Mouse (Mus musculus) C2C12 (cell line): ENCODE measurements around the gene Pycard. TPM values are rescaled to one million over a fixed set of nuclear protein-coding genes. Genes with fewer than 3 reads are reported as not detected.
"Not testable (repeated sequence)": the region's sequence is repeated elsewhere in the genome, so short reads cannot be mapped to it uniquely, and the experiment has no call there.

Experiments
- H3K27me3 ChIP-seq: one replicate; pipeline ENCODE4 v1.6.1; 2011; ENCODE audit not compliant: control insufficient read depth, insufficient read depth, insufficient read length
- H3K36me3 ChIP-seq: one replicate; pipeline ENCODE4 v1.6.1; 2011; ENCODE audit not compliant: control insufficient read depth, insufficient read depth
- H3K4me3 ChIP-seq: one replicate; pipeline ENCODE4 v1.5.1; 2011; ENCODE audit warnings: mild to moderate bottlenecking, control low read depth; ENCODE audit not compliant: poor library complexity, insufficient read depth, severe bottlenecking
- H3K79me2 ChIP-seq: one replicate; pipeline ENCODE4 v1.6.1; 2011; ENCODE audit not compliant: control insufficient read depth, insufficient read depth
- H3K79me3 ChIP-seq: one replicate; pipeline ENCODE4 v1.6.1; 2011; ENCODE audit warnings: low read depth, control low read depth
- H3ac ChIP-seq: one replicate; pipeline ENCODE3; 2011; ENCODE audit warnings: low read depth; ENCODE audit not compliant: control insufficient read depth, insufficient read length
- CEBPB ChIP-seq: IDR thresholded peaks from one replicate; pipeline ENCODE4 v1.6.1; 2011; ENCODE audit warnings: low read depth, mild to moderate bottlenecking, control low read depth, moderate library complexity
- CTCF ChIP-seq: IDR thresholded peaks from one replicate; pipeline ENCODE4 v1.5.1; 2011; ENCODE audit not compliant: control insufficient read depth, insufficient read depth, insufficient read length
- FOSL1 ChIP-seq: IDR thresholded peaks from one replicate; pipeline ENCODE4 v1.8.0; 2011; ENCODE audit warnings: mild to moderate bottlenecking, low read length; ENCODE audit not compliant: poor library complexity, insufficient read depth, severe bottlenecking
- MAX ChIP-seq: IDR thresholded peaks from one replicate; pipeline ENCODE4 v1.6.1; 2011; ENCODE audit warnings: mild to moderate bottlenecking, control low read depth
- MYOD1 ChIP-seq: IDR thresholded peaks from one replicate; pipeline ENCODE4 v1.6.1; 2011; ENCODE audit warnings: low read depth; ENCODE audit not compliant: control insufficient read depth, insufficient read length
- MYOG ChIP-seq: IDR thresholded peaks from one replicate; pipeline ENCODE4 v1.6.1; 2011; ENCODE audit not compliant: control insufficient read depth, insufficient read length; ENCODE audit errors: extremely low read depth
- USF1 ChIP-seq: IDR thresholded peaks from one replicate; pipeline ENCODE4 v1.6.1; 2011; ENCODE audit warnings: low read depth, mild to moderate bottlenecking, control low read depth, moderate library complexity
- polyA plus RNA-seq: library from polyadenylated mRNA; unstranded; fragments of >200 nt; fragmentation: generic; extraction: Trizol; gene quantifications from one replicate; pipeline ENCODE4 v1.2.1, GENCODE M21; 2012; ENCODE audit warnings: missing spikeins

The Pycard gene
- polyA plus RNA-seq, 1 experiment = 0.16 TPM

DNA sequence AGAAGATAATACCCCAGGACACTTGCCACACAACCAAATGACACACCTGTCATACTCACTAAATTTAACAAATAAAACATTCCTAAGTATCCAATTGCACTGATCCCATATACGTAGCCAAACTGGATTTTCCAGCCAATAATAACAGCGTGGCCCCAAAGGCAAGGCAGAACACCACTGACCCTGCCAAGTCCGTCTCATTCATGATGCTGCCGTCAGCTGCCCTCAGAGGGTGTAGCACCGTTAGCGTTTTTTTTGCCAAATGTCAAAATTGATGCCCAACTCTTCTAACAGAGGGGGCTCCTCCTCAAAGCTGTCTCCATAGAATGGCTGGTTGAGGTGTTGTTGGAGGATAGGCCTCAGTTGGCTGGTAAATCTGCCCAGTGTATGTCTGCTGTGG, 23.0 kb upstream of the Pycard start:
- Histone ChIP-seq H3ac (no peak overlapping the region), H3K4me3 (no peak overlapping the region), H3K79me2 (no peaks in the 10 kb centered on the region), H3K27me3 (no peaks in the 10 kb centered on the region), H3K36me3 (no peaks in the 10 kb centered on the region), H3K79me3 (no peaks in the 10 kb centered on the region)
- no peak for TF ChIP-seq MYOG

DNA sequence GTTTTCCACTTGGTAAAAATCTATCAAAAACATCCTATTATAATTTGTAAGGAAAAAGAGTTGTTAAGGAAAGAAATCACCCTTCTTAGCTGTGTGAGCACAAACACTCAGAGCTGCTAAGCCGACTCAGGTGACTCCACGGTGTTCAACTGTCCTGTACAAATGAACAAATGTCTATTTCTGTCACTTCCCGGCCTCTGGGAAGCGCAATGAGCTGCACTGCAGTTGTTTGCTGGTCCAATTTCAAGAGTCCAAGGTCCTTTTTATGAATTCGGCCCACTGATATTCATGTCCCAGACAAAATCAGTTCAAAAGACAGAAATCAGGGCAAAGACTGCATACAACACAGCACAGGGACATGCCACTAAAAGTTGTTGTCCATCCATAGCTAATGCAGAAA, 22.5 kb upstream of the Pycard start:
- not testable (repeated sequence) for H3K36me3 ChIP-seq, H3K79me2 ChIP-seq, H3K27me3 ChIP-seq, H3K4me3 ChIP-seq, H3K79me3 ChIP-seq, H3ac ChIP-seq

DNA sequence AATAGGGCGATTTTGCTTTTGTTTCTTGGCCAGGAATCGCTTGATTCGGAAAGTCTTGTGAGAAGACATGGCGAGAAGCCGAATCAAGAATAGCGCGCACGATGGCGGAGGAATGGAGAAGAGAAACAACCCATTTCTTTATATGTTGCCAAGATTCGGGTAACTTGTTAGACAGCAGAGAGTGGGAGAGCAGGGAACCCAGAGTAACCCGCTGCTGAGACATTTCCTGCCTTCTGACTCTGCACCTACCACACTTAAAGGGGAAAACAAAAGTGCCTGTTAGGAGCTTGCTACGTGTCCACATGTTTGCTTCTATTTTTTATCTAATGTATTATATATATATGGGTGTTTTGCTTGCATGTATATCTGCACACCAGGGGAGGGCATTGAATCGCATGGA, 19.4 kb upstream of the Pycard start:
- H3K36me3 ChIP-seq = no peaks in the 10 kb centered on the region
- H3ac ChIP-seq = no peak overlapping the region
- no peak for TF ChIP-seq CTCF
- H3K27me3 ChIP-seq = no peaks in the 10 kb centered on the region
- no peaks in the 10 kb centered on the region for H3K79me3 ChIP-seq
- no peaks in the 10 kb centered on the region for H3K79me2 ChIP-seq
- H3K4me3 ChIP-seq = no peak overlapping the region

DNA sequence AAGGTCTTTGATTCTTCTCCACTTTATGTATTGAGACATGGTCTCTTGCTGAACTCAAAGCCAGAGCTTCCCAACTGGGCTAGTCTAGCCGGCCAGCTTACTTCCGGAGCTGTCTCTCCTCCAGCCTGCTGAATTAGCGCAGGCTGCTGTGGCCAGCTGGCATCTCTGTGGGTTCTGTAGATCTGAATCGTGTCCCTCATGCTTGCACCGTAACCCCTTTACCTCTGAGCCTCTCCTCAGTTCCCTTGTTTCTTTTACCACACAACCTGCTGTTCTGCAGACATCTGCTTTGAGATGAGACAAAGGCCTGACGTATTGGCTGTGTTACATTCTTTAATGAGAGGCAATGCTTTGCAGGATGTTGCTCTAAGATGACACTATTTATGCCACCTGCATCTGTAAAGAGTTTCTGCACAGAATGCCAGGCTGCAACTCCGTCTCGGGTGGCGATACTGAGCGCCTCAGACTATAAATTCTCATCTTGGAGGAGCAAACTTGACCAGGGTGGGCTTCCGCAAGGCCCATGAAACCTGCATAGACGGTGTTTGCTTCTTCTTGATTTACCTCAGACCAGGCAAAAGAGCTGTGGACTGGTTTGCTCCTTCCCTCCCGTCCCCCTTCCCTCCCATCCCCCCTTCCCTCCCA, 18.6 kb upstream of the Pycard start:
- Histone ChIP-seq H3K36me3 (no peaks in the 10 kb centered on the region), H3K27me3 (no peaks in the 10 kb centered on the region), H3K79me3 (no peaks in the 10 kb centered on the region), H3K79me2 (no peaks in the 10 kb centered on the region), H3K4me3 (no peak overlapping the region), H3ac (no peak overlapping the region)
- TF ChIP-seq FOSL1 = no peak
- TF ChIP-seq MAX = no peak

DNA sequence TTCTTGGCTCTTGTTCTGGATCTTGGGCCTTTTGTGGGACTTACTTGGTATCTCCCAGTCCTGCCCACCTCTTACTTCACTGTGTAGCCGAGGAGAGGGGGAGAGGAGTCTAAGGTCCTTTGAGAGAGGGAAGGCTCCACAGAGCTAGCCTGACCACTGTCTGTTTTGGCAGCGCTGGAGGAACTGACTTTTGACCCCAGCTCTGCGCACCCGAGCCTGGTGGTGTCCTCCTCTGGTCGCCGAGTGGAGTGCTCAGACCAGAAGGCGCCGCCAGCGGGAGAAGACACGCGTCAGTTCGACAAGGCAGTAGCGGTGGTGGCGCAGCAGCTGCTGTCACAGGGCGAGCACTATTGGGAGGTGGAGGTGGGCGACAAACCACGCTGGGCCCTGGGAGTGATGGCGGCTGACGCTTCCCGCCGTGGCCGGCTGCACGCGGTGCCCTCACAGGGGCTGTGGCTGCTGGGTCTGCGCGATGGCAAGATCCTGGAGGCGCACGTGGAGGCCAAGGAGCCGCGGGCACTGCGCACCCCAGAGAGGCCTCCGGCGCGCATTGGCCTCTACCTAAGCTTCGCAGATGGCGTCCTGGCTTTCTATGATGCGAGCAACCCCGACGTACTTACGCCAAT, 16.2 kb upstream of the Pycard start:
- TF ChIP-seq FOSL1 (no peak), USF1 (no peak), CTCF (no peak), MYOG (no peak), MYOD1 (no peak), CEBPB (no peak), MAX (no peak)
- H3K79me3 ChIP-seq = no peaks in the 10 kb centered on the region
- no peak overlapping the region for H3ac ChIP-seq
- no peak overlapping the region for H3K4me3 ChIP-seq
- no peaks in the 10 kb centered on the region for H3K79me2 ChIP-seq
- H3K27me3 ChIP-seq = no peaks in the 10 kb centered on the region
- H3K36me3 ChIP-seq = no peaks in the 10 kb centered on the region

DNA sequence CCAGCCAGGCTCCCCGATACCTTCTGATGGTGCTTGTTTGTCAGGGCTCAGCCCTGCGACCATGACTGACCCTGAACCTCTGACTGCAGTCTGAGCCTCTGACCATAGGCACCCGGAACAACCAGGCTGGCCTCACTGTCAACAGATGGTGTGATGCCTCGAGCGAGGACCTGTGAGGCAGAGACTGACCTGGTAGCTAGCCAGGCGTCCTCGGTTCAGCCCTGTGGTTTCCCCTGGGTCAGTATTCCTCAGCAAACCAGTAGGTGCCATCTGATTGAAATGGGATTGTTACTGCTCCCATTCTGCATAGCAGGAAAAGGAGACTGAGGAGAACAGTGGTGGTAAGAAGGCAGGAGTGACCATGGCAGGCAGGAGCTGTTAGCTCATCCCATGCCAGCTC, 12.5 kb upstream of the Pycard start:
- Histone ChIP-seq H3K36me3 (no peaks in the 10 kb centered on the region), H3K27me3 (no peaks in the 10 kb centered on the region), H3K79me3 (no peaks in the 10 kb centered on the region), H3ac (no peak overlapping the region), H3K4me3 (no peak overlapping the region), H3K79me2 (no peaks in the 10 kb centered on the region)
- TF ChIP-seq USF1 = no peak
- no peak for TF ChIP-seq MYOG
- TF ChIP-seq CEBPB = no peak
- TF ChIP-seq MAX = no peak
- TF ChIP-seq FOSL1 = no peak

DNA sequence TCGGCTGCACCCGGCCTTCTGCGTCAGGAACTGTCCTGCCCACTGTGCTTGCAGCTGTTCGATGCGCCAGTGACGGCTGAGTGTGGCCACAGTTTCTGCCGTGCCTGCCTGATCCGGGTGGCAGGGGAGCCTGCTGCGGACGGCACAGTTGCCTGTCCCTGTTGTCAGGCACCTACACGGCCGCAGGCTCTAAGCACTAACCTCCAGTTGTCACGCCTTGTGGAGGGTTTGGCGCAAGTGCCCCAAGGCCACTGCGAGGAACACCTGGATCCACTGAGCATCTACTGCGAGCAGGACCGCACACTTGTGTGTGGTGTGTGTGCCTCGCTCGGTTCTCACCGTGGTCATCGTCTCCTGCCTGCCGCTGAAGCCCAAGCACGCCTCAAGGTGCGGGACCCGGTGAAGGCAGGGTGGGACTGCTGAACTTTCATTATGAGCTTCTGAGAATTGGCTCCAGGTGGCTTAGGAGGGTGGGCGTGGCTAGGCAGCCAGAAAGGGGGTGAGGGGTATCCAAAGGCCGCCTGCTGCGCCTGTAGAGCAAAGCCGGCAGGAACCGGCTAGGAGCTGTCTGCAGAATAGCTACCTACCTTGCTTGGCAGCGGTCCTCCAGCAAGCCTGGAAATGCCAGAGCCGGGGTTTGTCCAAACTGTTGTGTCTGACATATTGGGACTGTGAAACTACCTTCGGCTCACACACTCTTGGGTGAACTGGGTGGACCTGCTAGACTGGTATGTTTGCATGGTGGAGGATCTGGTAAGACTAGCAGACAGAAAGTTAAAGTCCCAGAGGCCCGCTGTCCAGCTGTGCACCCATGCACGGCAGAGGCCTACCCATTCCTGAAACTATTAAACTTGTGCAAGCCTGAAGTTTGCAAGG, 11.1 kb upstream of the Pycard start:
- no peak for TF ChIP-seq USF1
- no peak for TF ChIP-seq MAX
- no peak for TF ChIP-seq CTCF
- TF ChIP-seq MYOD1 = peak; percentile 62
- no peak overlapping the region for H3K4me3 ChIP-seq
- no peak overlapping the region for H3ac ChIP-seq
- no peaks in the 10 kb centered on the region for H3K36me3 ChIP-seq
- no peaks in the 10 kb centered on the region for H3K27me3 ChIP-seq
- H3K79me2 ChIP-seq = no peaks in the 10 kb centered on the region
- no peaks in the 10 kb centered on the region for H3K79me3 ChIP-seq
